Mouse (Mus musculus) cerebellum, postnatal 14 days (tissue): ENCODE measurements at regions not wholly inside any gene's neighbourhood (a gene's known extent, or its start where the extent isn't known, plus 50 kb on each side); places are given as distances from the start of the nearest gene placed in this dataset.

ENCODE experiments used
- DNase-seq, 2 experiments: peaks; one replicate each; pipeline ENCODE4 v3.0.0; 2021; ENCODE audit warnings: mixed read lengths in 2 of 2

GRCm38 (mm10) chr17:51986920-51987319 lies 153.8 kb upstream of the Satb1 start:
- DNase-seq = no peak

- no peak for DNase-seq
These were observed 153.1 kb upstream of the Satb1 start for GRCm38 (mm10) chr17:51986212-51986611.

GRCm38 (mm10) chr17:51979126-51979525 lies 146.0 kb upstream of the Satb1 start:
- DNase-seq = no peak

GRCm38 (mm10) chr17:51971444-51971843 lies 138.4 kb upstream of the Satb1 start:
- peak in 1 of 2 experiments; percentile 11 for DNase-seq

GRCm38 (mm10) chr17:51966573-51967284 lies 133.6 kb upstream of the Satb1 start:
- no peak for DNase-seq

DNA sequence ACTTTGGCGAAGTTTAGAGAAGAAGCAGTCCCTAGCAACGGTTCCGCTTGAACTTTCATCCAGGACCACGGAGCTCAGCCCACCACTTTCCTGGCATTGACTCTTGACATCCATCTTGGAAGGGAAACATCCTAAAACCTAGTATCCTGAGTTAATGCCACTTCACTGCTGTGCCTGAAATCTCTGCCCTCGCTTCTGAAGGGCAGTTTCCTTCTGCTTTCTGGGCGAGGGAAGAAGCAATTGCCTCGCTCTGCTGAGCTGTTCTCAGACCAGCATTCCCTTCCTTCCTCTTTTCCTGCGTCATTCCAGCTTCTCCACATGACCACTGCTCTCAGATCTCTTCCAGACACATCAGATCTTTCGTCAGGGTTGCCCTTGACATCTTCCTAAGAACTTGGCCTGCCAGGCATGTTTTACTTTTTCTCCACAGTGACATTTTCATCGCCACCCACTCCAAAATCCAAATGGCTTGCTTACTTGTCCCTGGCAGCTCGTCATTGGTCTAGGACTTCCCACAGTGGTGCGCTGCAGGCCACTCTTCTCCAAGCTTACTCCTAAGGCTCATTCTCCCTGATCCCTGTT lies 129.5 kb upstream of the Satb1 start:
- no peak for DNase-seq

GRCm38 (mm10) chr17:51961337-51961736 lies 128.2 kb upstream of the Satb1 start:
- no peak for DNase-seq

- DNase-seq = no peak
These were observed 123.2 kb upstream of the Satb1 start for GRCm38 (mm10) chr17:51956275-51956674.

DNA sequence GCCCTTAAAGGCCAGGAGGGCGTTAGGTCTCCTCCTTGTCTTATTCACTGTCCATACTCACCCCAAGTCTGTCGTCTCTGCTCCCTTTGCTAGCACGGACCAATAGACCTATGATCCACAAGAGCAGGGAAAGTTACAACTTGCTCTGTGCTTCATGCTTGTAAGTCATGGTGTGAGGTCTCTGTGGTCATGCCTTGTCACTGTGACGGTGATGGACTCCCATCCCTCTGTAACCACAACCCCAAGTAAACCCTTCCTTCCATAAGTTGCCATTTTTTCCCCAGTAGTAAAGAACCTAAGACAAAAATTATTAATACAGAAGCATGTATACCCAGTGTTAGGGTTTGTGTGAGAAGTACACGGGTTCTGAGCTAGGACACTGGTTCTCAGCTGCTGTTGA lies 104.6 kb upstream of the Satb1 start:
- no peak for DNase-seq

- peak; percentile 42 to 55 for DNase-seq
These were observed 103.0 kb upstream of the Satb1 start for GRCm38 (mm10) chr17:51936071-51936470.

- DNase-seq = no peak
These were observed 93.3 kb upstream of the Satb1 start for GRCm38 (mm10) chr17:51926392-51926791.

GRCm38 (mm10) chr17:51907031-51907430 lies 73.9 kb upstream of the Satb1 start:
- no peak for DNase-seq

DNA sequence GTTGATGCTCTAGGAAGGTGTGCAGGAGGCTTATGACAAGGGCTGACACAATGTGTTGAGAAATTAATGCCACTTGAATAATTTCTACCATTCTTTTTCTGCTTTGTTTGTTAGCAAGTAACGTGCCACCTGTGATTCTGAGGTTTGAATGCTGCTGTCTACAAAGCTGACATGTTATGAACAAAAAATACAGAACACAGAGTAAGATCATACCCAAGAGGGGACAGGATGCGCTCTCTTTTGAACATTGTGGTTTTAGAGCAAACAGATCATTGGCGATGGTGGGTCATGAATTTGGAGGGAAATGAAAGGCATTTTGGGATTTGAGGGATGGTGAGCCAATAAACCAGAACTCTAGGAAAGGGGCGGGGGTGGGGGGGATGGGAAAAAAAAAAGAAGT lies 73.3 kb upstream of the Satb1 start:
- DNase-seq = no peak

GRCm38 (mm10) chr17:51903885-51904284 lies 70.8 kb upstream of the Satb1 start:
- DNase-seq = no peak

- DNase-seq = no peak
These were observed 66.3 kb upstream of the Satb1 start for GRCm38 (mm10) chr17:51899376-51899775.

- DNase-seq = no peak
These were observed 63.1 kb upstream of the Satb1 start for GRCm38 (mm10) chr17:51896160-51896559.

- no peak for DNase-seq
These were observed 61.2 kb upstream of the Satb1 start for GRCm38 (mm10) chr17:51894278-51894677.

DNA sequence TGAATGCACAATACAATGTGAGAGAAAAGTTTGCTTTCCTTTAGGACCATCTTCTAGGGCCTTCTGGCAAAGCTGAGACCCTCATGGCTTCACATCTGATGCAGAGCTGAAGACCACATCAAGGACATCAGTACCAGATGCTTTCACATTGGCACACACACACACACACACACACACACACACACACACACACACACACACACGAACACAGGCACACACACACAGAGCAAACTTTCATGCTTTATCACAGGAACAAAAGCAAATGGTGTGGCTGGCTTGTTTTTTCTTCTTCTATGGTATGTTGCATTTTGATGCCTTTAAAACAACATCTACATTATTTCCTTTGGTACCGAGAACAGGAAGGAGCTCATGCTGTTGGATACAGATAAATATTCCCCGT lies 59.8 kb upstream of the Satb1 start:
- DNase-seq = no peak

DNA sequence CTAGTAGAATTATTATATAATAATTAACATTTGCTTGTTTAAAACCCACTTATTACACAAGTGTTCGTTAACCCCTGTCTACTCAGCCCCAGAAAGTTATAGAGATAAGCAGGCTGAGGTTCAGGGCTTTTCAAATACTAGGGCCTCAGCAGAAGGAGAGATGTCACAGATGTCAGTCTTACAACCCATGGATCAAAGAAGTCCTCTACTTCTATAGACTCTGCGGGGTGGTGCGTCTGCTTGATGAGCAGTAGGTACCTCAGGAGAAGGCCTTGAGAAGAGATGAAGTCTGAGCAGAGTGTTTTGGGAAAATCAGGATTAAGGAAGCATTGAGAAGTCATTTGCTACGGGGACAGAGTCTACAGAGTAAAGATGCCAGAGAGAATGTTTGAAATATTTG lies 59.1 kb upstream of the Satb1 start:
- no peak for DNase-seq
